Mouse (Mus musculus) adrenal gland, postnatal 25 days (tissue): ENCODE measurements around the gene Rgs6. TPM values are rescaled to one million over a fixed set of nuclear protein-coding genes. Genes with fewer than 3 reads are reported as not detected.
A peak's percentile ranks its signal among the peaks of the same experiment; 100 is the strongest.

Experiments
- DNase-seq: peaks from one replicate; pipeline ENCODE4 v3.0.0; 2021; ENCODE audit warnings: mixed read lengths
- total RNA-seq: library from RNA; stranded (reverse); gene quantifications from 2 replicates; pipeline ENCODE4 v1.2.3, GENCODE M21; 2021

Gene Rgs6
- total RNA-seq, 1 experiment from 2014 or later, result 0.67 TPM

DNA sequence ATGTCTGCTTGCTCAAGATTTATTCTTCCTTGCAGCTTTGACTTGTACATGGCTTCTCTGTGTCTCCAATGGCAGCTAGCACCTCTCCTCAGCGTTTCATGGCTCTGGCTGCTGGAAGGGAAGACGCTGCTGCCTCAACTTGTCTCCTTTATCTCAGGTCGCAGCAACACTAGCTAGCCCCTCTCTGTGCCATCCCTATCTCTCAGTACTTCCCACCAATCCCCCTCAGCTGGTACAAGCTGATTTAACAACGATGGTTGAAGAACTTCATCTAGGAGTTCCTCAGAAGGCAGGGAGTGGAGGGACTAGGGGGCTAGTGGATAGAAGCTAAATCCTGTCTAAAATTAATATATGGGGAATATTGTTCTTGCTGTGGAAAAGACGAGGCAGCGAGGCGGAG lies 503.9 kb downstream of the Rgs6 start:
- DNase-seq, result no peak

DNA sequence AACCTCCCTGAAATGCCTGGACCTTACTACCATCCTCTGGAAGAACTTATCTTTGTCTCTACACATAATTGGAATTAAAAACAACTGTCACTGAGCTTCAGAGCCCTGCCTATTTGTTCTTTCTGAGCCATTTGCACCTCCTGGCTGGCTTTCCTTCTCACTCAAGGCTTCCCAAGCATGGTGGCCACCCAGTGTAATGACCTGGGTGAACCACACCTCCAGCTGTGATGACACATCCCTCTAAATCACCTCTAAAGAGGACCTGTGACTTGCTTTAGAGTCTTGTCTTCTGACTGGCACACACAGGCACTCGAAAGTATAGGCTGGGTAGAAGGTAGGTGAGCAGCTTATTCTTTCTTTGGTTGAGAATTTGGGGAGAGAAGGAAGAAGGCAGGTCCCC lies 509.7 kb downstream of the Rgs6 start:
- no peak for DNase-seq

DNA sequence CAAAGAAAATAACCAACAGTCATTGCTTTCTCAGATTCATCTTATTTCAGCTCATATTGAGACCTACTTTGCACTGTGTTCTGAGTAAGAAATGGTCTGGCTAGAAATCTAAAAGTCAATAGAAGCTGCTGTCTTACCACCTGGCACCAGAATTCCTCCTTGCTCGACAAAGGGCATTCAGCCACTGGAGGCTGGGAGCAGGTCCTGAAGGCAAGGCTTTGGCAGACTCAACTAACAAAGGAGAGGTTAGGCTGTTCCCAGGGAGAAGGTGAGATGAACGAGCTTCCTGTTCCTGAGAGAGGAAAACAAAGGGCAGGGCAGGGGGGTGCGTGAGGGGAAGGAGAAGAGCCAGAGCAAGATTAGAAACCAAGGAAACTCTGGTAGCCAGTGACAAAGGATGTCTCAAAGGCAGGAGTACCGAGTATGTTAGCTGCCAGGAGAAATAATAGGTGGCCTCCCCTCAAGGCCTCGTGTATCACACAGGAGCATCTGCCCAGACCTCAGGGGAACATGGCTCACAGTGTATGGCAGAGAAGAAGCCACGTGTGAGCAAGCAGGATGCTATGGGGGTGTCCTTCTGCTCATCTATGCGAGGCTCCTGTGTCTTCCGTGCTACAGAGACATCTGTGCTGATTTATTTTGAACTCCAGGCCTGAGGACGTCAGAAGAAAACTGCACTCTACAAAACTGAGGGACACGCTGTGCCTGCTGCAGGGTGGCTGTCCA lies 510.7 kb downstream of the Rgs6 start:
- no peak for DNase-seq

DNA sequence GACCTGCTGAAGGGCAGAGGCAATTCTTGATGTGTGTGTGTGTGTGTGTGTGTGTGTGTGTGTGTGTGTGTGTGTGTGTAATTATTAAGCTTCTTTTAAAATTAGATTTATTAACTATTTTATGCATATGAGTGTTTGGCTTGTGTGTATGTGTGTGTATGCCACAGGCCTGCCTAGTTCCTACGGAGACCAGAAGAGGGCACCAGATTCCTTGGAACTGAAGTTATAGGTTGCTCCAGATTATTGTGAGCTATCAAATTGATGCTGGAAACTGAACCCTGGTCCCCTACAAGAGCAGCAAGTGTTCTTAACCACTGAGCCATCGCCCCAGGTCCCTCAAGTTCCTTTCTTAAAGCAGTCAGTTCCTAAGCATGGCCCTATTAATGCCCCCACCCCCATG lies 511.8 kb downstream of the Rgs6 start:
- DNase-seq, result no peak

DNA sequence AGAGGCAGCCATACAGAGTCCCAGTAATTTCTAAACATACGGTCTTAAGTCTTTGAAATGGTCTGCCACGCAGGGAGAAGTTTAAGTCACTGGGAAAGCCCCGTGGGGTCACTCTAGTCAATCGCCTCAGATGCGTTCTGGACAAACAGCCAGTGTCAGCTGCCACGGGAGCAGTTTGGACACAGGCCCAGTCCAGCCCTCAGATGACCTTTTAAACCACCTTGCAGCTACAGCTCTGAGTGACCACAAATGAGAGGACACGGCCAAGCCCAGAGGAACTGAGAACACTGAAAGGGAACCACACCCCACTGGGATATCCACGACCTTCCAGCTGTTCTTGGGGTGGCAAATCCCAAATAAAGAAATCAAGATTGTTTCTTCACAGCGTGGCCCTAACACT lies 512.3 kb downstream of the Rgs6 start:
- DNase-seq, result peak; percentile 62

DNA sequence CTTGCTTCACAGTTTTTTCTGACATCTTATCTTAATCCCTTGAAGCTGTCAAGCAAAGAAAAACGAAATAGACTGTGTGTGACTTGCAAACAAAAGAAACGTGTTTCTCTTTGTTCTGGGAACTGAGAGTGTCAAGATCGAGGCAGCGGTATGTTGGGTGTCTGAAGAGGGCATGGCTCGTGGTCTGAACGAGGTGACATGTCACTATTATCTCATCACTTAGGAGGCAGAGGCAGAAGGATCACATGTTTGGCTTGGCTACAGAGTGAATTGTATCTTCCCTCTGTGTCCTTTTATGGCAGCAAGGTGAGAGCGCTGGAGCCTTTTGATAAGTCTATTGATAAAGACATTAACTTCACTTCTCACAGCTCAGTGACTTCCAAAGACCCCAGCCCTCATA lies 512.8 kb downstream of the Rgs6 start:
- no peak for DNase-seq

DNA sequence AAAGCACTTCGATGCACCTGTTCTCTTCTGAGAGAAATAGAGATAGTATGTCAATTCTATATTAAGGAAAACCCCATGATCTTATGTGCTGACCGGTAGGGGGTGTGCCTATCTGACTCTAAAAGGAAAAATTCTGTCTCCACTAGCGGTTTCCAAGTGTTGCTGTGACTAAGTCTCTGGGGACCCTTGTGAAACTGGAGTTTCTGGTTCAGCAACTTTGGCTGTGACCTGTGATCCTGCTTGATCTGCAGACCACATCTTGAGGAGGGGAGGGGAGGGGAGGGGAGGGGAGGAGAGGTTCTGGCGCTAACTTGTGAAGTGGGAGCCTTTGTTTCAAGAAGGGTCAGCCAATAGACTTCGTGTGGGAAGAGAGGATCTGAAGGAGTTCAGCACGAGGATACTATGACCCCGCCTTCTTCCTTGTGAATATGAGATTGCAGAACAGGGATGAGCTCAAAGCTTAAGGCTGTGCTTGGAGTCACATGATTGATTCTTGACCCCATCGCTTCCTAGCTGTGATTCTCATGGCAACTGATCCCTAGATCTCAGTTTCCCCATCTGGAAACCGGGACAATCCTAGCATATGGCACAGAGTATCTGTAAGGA lies 517.5 kb downstream of the Rgs6 start:
- DNase-seq, result no peak

DNA sequence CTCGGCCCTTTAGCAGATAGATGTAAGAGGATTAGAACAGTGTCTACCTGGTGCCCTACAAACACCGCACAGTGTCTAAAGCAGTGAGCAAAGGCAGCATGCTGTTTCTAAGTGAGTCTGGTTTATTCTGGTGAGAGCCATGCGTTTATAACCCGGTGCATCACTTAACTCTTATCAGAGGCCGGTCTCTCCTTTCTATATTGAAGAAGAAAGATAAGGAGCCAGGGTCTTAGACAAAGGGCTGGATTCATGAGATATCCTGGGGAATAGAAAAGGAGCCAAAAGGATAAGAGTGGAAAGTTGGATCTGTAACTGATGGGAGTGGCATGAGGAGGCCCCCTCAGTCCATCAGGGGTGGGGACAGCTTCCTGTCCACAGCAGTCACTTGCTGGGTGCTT lies 518.0 kb downstream of the Rgs6 start:
- no peak for DNase-seq

DNA sequence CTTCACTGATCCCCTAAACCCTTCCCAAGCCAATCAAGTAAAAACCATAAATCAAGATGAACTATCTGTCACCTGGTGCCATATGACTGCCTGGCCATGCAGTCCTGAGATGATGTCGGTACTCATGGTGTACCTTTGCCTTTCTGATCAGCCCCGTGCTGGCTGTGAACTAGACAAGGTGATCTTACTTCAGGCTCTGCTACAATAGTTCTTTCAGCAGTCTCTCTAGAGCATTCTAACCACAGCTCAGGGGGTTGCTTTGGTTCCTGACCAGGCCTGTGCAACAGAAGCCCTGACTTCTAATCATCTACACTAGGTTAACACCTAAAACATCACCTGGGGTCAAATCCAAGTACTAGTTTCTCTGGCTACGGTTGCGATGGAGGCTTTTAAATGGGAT lies 521.4 kb downstream of the Rgs6 start:
- no peak for DNase-seq

DNA sequence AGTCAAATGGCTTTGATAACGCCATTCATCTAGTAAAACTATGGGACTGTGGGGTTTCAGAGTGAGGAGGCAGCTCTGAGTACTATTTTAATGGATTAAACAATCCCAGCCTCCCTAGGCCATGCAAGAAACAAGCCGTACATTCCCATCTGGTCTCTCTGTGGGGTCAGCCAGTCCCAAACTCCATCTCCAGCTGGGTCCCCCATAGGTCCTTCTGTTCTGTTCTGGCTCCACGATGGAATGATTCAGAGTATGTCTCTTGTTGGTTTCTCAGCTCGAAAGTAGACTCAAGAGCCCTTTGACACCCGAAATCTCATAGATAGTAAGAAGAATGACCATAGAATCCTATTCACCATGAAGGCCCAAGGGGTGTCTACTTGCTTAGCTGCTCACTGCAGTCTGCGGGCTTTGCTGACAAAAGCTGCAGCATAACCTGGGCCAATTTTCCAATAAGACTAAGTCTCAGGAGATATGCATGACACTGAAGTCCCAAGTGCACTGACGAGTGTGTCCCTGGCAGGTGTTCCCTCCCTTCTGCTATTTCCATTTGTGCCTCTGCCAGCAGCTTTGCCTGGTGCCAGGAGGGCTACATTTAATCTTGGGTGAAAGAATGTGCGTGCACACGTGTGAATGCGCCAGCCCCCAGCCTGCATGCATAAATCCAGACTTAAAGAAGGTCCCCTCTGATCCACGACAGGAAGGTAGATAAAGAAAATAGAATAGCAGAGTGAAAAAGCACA lies 522.0 kb downstream of the Rgs6 start:
- no peak for DNase-seq

DNA sequence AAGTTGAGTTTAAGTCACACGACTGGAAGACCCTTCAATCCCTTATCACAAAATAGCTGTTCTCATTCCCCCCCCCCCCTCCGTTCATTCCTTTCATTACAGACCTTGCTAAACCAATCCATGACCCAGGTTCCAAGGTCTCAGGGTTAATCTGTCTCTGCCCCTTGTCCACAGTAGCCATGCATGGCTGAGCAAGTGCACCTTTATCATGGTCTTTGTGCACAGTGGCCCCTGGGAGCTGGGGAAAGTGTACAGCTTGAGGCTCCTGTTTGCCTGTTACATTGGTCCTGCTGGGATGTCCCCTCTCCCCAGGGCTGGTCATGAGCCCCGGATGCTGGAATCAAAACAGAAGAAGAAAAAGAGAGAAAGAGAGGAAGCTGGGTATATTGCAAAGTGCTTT lies 522.6 kb downstream of the Rgs6 start:
- no peak for DNase-seq

DNA sequence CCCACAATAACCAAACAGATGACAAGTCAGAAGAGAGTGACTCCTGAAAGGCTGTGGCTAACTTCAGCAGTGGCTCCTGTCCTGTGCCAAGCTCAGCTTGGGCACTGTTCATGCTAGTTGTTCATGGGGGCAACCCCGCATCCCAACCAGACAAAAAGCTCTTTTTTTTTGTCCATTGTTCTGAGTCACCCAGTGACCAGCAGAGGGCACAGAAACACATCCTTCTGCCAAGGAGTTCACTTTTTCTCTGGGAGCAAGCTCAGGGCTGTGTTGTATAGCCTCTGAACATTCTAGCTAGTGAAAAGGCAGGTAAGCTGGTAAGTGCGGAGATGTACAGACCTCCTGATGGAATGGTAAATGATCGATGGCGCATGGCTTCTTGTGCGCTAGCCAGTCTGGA lies 524.2 kb downstream of the Rgs6 start:
- no peak for DNase-seq

DNA sequence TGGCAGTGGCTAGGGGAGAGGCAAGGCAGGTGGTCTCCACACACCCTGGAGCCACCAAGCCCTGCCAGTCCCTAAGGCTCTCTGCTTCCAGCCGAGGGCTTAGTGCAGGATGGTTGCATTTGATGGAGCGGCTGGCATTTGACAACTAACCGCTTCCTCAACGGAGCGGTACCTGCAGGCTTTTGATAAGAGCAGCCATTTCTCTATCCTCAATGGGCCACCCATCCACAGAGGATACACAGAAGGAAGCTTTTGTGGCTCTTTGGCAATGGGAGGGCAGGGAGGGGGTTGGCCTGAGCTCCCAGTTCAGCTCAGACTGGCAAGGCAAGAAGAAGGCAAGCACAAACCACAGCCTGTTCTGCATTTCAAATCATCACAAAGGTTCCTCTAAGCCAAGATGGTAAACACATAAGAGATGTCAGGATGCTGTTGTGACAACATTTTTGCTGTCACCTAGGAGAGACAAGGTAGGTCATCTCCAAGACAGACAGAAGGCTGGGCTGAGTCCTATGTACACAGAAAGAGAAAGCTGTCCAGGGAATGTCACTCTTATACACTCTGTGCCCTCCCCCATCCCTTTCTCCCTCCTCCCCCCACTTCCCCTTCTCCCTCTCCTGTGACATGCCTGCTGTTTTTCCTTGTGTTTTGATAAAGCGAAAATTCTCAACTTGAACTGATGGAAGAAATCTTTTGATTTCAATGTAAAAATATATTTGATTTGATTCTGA lies 525.0 kb downstream of the Rgs6 start:
- no peak for DNase-seq

DNA sequence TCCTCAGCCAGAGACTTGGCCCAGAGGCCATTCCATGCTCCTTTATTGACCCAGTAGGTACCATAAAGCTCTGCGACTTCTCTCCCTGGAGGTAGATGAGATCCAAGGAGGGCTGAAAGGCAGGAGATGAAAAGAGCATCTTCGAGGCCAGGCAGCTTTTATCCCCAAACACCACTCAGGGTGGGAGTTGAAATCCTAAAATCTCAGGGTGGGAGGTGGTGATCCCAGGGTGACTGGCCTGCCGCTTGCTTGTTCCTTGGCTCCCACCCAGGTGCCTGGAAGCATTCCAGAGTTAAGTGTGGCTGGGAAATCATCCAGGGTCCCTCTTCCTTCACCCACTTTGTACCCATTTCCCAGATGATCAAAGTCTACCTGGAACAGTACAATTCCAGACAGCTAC lies 525.9 kb downstream of the Rgs6 start:
- no peak for DNase-seq

DNA sequence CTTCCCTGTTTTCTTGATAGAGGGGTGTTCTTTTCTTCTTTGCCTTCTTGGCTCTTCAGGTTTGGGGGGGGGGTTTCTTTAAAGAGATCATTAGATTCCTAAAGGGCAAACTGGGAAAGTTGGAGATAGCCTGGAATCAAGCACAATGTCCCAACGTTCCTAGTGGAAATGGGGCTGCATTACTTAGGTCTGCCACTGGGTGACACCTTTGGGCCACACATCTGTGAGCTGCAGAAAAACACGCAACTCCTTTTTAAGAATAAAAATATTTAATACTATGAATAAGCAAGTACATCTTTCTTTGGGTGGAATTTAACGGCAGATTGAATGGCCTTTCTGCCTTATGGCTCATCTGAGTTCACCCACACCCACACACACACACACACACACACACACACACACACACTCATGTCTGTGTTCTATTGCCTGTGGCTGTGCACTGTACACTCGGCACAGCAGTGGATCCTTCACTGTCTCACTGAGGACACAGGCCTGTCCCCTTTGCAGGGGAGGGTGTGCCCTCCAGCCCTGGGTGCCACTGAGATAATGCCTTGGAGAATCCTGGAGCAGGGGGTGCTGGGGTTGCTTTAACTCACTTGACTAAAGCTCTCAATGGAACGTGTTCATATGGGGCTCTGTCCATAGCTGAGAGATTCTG lies 526.4 kb downstream of the Rgs6 start:
- DNase-seq, result peak; percentile 68

DNA sequence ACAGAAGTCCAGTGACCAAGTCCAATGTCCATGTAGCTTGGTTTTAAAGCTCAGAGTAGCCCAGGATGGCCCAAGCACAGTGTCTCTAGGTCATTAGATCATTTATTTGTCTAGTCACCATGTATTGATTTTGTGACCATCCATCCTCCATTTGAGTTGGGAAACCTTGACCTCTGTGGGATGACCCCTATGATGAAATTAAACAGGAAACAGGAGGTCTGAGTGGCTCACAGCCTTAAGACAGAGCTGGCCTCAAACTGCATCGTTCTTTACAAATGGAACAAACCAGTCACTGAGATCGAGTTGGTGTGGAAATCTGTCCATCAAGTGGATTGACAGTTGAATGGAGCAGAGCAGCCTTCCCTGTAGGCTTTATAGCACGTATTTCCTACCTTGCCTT lies 536.0 kb downstream of the Rgs6 start:
- no peak for DNase-seq

DNA sequence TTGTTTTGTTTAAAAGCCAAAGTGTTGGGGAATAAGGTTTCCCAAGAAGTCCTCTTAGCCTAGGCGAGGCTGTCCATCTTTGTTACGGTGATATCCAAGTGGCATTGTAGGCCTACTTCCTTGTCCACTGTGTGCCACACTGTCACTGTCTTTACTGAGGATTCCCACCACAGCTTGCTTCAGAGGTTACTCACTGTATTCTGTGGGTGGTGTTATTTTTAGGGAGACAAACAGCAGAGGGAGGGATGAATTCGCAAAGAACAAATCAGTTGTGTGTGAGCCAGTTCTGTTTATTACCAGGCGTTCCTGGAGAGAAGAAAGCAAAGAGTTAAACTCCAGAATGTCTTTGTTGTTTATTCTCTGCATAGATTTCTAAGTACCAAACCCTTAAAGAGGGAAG lies 537.2 kb downstream of the Rgs6 start:
- no peak for DNase-seq

DNA sequence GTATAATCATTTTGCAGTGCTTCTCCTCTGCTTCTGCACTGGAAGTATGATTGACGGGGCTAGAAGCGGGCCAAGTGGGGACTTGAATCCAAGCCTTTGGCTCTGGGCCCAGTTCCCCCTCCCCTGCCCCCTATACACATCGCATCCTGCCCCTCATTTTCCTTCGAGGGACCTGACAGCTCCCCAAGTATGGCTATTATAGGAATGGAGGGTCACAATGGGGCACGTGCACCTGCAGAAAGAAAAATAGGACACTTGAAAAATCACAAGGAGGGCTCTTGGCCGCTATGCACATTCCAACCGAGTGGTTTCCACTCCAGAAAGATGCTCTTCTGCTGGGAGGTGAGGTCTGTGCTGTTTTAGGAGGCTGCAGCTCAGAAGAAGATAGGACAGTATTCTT lies 538.8 kb downstream of the Rgs6 start:
- DNase-seq, result no peak

DNA sequence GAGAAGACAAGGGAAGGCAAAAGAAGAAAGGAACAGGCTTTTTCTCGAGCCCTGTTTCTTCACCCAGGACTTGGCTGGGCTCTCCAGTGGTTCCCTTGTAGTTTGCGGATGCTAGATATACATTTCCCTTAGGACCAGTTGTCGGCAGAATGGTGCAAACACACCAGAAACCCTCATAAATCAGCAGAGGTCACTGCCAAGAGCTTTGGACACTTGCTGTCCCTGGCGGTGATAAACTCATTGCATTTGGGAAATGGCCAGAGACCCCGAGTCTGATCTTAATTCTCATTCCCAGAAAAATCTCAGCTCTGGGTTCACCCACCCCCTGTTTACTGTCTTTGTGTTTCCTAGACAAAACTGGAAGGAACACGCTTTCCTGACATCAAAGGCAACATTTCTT lies 539.9 kb downstream of the Rgs6 start:
- DNase-seq, result no peak

DNA sequence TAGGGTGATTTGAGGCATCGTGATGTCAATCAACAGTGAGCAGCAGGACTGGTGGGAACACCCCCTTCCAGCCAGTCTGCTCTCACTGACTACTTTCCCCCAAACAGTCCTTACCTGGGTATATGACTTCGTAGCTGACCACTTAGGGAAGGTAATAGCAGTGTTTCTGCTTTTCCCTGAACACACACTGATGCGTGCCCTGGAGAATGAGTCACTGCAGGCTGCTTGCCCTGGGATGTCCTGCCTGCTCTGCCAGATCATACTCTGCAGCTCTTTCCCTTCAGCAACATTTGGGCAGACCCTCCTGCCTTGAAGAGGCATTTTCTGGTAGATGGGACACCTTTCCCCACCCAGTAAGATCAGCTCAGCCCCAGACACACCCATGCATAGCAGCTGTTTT lies 540.5 kb downstream of the Rgs6 start:
- no peak for DNase-seq

DNA sequence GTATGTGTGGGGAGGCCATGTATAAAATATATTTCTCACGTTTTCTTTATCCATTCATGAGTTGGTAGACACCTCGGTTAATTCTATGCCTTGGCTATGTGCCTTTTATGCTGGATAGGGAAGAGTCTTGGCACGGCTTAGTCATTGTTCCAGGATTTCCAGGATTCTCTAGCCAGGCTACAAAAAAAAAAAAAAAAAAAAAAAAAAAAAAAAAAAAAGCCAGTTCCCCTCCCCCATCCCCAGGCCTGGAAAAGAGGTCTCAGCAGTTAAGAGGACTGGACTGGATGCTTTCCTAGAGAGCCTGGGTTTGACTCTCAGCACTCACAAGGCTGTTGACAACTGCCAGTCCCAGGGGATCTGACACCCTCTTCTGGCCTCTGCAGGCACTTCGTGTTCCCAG lies 543.3 kb downstream of the Rgs6 start:
- no peak for DNase-seq

DNA sequence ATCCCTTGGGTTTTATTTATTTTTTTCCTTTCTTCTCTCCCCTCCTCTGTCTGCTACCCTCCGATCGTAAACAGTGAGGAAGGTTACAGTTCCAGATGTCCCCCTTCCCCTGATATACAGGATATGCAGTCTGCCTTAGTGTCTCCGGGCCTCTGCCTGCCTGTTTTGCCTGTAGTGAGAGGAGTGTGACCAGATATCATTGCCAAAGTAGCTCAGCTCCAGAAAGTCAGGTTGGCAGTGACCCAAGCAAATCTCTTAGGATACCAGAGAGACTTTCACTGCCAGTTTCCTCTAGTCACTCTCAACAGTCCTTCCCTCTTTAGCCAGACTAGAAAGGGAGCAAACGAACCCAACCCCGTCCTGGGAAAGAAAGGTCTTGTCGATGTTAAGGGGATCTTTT lies 545.7 kb downstream of the Rgs6 start:
- peak; percentile 41 for DNase-seq

DNA sequence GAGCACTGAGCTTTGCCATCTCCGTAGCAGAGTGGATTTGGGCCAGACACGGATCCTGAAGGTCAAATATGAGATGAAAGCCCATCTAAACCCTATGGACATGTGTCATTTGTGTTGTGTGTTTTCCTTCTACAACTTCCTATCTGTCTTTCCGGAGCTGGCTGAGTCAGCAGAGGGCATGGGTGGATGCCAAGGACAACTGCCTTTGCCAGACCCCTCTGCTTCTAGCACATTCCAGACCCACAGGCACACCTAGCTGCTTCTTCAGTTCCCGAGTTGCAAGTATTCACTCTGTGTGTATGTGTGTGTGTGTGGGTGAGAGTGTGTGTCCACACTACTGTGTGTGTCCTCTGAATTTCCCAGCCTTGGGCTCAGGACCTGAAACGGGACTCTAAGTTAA lies 547.9 kb downstream of the Rgs6 start:
- peak; percentile 43 for DNase-seq
